Mouse (Mus musculus): ENCODE measurements around the gene Gm15056. TPM values are rescaled to one million over a fixed set of nuclear protein-coding genes. Genes with fewer than 3 reads are reported as not detected.

The Gm15056 gene
- polyA plus RNA-seq (2015; fragmentation: Nextera tagmentation; extraction: Ambion mirVana): not detected in 2 replicates

- H3K4me3 ChIP-seq (replicated peaks; ENCODE audit: low read depth, low read length): no peak within 1 kb of the TSS
- no peak for ATAC-seq (replicated peaks; ENCODE audit: low FRiP score, low read depth)
- 49% methylated on average over 2 of the region's 2 CpGs for WGBS
- no peak within 1 kb of the TSS for H3K9ac ChIP-seq (ENCODE audit: low read depth, low read length)
- no peaks in the 10 kb centered on the region for H3K9me3 ChIP-seq (replicated peaks; ENCODE audit: low read length)
- no peaks in the 10 kb centered on the region for H3K4me1 ChIP-seq (replicated peaks; ENCODE audit: insufficient read depth, low read length)
- H3K27ac ChIP-seq: no peak within 1 kb of the TSS
- no peak within 1 kb of the TSS for H3K4me2 ChIP-seq (ENCODE audit: low read length)
- DNase-seq (ENCODE audit: low spot score): no peak
- H3K27me3 ChIP-seq (ENCODE audit: insufficient read depth, low read length): no peaks in the 10 kb centered on the region
- no peaks in the 10 kb centered on the region for H3K36me3 ChIP-seq (ENCODE audit: insufficient read depth, low read length)
- TF ChIP-seq CTCF (IDR thresholded peaks at IDR 0.05; ENCODE audit: low read depth): no peak
These were observed at the start of gene Gm15056 for GRCm38 (mm10) chr8:20902527-20902926. Gm15056 (minus strand) TSS chr8:20902627.

DNA sequence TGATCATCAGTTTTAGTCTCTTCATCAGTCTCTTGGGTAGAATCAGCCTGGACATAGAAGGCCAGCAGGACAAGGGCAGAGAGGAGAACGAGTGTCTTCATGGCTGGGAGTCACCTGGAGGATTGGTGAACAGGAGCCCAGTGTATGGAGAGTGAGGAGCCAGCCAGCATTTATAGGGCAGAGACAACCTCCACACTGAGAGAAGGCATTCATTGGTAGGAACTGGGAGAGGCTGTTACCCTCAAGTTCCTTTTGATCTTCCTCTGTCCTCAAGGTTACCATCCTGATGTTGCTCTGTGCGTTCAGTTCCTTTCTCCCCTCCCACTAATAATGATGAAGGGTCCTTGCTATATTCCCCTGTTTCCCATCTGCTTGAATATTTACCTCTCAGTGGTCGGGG is 42.2 kb upstream of the Gm15056 start, which contains the start of gene AY761185:
TSS of gene AY761185 (minus strand) at position 101 of the 400 bp plus-strand sequence.
- H3K4me3 ChIP-seq (replicated peaks; ENCODE audit: low read depth, low read length): no peak within 1 kb of the TSS
- no peaks in the 10 kb centered on the region for H3K4me1 ChIP-seq (replicated peaks; ENCODE audit: insufficient read depth, low read length)
- no peak within 1 kb of the TSS for H3K27ac ChIP-seq
- no peaks in the 10 kb centered on the region for H3K27me3 ChIP-seq (ENCODE audit: insufficient read depth, low read length)
- H3K36me3 ChIP-seq (ENCODE audit: insufficient read depth, low read length): no peaks in the 10 kb centered on the region
- DNase-seq (ENCODE audit: low spot score) (no peak), ATAC-seq (replicated peaks; ENCODE audit: low FRiP score, low read depth) (no peak)
- no peak for TF ChIP-seq CTCF (IDR thresholded peaks at IDR 0.05; ENCODE audit: low read depth)
- H3K9ac ChIP-seq (ENCODE audit: low read depth, low read length): no peak within 1 kb of the TSS
- no peak within 1 kb of the TSS for H3K4me2 ChIP-seq (ENCODE audit: low read length)
- WGBS: 78% methylated on average over 3 of the region's 3 CpGs
- 0 out of 2 replicates have a peak, but pooled peaks cover 3% of the 10 kb centered on the region for H3K9me3 ChIP-seq (replicated peaks; ENCODE audit: low read length)

GRCm38 (mm10) chr8:20921971-20922370 is 19.5 kb upstream of the Gm15056 start, which contains the start of gene Gm6040:
Gm6040 (minus strand) TSS chr8:20922071.
- 72% methylated on average over 3 of the region's 3 CpGs for WGBS

GRCm38 (mm10) chr8:20912288-20912687 is 9.9 kb upstream of the Gm15056 start:
- H3K4me2 ChIP-seq (ENCODE audit: low read length): no peak overlapping the region
- H3K36me3 ChIP-seq (ENCODE audit: insufficient read depth, low read length): no peaks in the 10 kb centered on the region
- no peak overlapping the region for H3K27ac ChIP-seq
- ATAC-seq (replicated peaks; ENCODE audit: low FRiP score, low read depth) (no peak), DNase-seq (ENCODE audit: low spot score) (no peak)
- H3K4me1 ChIP-seq (replicated peaks; ENCODE audit: insufficient read depth, low read length): no peaks in the 10 kb centered on the region
- TF ChIP-seq CTCF (IDR thresholded peaks at IDR 0.05; ENCODE audit: low read depth): no peak
- WGBS: 82% methylated on average over 1 of the region's 1 CpGs
- no peaks in the 10 kb centered on the region for H3K27me3 ChIP-seq (ENCODE audit: insufficient read depth, low read length)
- no peak overlapping the region for H3K9ac ChIP-seq (ENCODE audit: low read depth, low read length)
- H3K4me3 ChIP-seq (replicated peaks; ENCODE audit: low read depth, low read length): no peak overlapping the region
- H3K9me3 ChIP-seq (replicated peaks; ENCODE audit: low read length): no peaks in the 10 kb centered on the region; the same call in none of the 2 replicates

More at GRCm38 (mm10) chr8:20921971-20922370, 19.5 kb upstream of the Gm15056 start, which contains the start of gene Gm6040:
- no peak within 1 kb of the TSS for H3K9ac ChIP-seq (ENCODE audit: low read depth, low read length)
- no peak within 1 kb of the TSS for H3K27ac ChIP-seq
- DNase-seq (ENCODE audit: low spot score) (no peak), ATAC-seq (replicated peaks; ENCODE audit: low FRiP score, low read depth) (no peak)
- H3K4me1 ChIP-seq (replicated peaks; ENCODE audit: insufficient read depth, low read length): no peaks in the 10 kb centered on the region
- H3K27me3 ChIP-seq (ENCODE audit: insufficient read depth, low read length): no peaks in the 10 kb centered on the region
- no peaks in the 10 kb centered on the region for H3K9me3 ChIP-seq (replicated peaks; ENCODE audit: low read length)
- no peak for TF ChIP-seq CTCF (IDR thresholded peaks at IDR 0.05; ENCODE audit: low read depth)
- no peaks in the 10 kb centered on the region for H3K36me3 ChIP-seq (ENCODE audit: insufficient read depth, low read length)
- H3K4me2 ChIP-seq (ENCODE audit: low read length): no peak within 1 kb of the TSS
- H3K4me3 ChIP-seq (replicated peaks; ENCODE audit: low read depth, low read length): no peak within 1 kb of the TSS

DNA sequence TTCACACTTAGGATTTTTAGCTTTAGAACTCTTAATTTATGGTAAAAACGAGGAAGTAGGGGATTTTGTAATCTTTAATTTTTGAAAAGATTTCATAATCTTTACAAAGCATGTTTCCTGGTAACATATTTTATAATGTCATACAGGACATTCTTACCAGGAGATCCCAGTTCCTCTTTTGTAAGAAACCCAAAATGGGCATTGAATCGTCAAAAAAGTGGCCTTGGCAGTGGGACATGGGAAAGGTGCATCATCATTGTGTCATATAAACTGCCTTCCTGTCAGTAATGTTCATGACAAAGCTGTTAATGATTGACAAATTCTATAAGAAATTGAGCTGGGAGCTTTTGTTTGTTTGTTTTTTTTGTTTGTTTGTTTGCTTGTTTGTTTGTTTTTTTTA is 5.8 kb upstream of the Gm15056 start:
- Histone ChIP-seq H3K4me2 (ENCODE audit: low read length) (no peak overlapping the region), H3K9me3 (replicated peaks; ENCODE audit: low read length) (no peaks in the 10 kb centered on the region; the same call in 1 of the 2 replicates), H3K27ac (no peak overlapping the region), H3K4me3 (replicated peaks; ENCODE audit: low read depth, low read length) (no peak overlapping the region), H3K27me3 (ENCODE audit: insufficient read depth, low read length) (no peaks in the 10 kb centered on the region), H3K9ac (ENCODE audit: low read depth, low read length) (no peak overlapping the region), H3K36me3 (ENCODE audit: insufficient read depth, low read length) (no peaks in the 10 kb centered on the region), H3K4me1 (replicated peaks; ENCODE audit: insufficient read depth, low read length) (no peaks in the 10 kb centered on the region)
- ATAC-seq (replicated peaks; ENCODE audit: low FRiP score, low read depth) (no peak), DNase-seq (ENCODE audit: low spot score) (no peak)
- 66% methylated on average over 2 of the region's 2 CpGs for WGBS
- no peak for TF ChIP-seq CTCF (IDR thresholded peaks at IDR 0.05; ENCODE audit: low read depth)

- no peak for ATAC-seq (replicated peaks; ENCODE audit: low FRiP score, low read depth)
- H3K36me3 ChIP-seq (ENCODE audit: insufficient read depth, low read length): no peaks in the 10 kb centered on the region
- WGBS: 88% methylated on average over 2 of the region's 2 CpGs
These were observed 4.7 kb upstream of the Gm15056 start for GRCm38 (mm10) chr8:20907119-20907518.

DNA sequence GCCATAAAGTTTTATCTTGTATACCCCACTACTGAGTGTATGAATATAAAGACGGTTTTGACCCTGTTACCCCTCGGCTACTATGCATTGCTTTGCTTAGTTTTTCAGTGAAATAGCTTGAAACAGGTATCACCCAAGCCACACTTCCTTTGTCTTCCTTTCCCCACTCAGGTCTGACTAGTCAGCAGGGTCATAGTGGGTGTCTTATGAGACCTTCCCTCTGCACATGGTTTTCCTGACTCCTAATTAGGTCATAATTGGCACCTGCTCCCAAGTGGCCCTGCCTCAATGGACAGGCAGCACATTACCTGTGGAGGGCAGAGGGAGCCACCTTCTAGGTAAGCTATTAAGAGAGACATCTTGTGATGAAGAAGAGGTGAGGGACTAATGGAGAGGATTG is 10.1 kb downstream of the Gm15056 start, which contains the start of gene Defb33:
TSS of gene Defb33 (plus strand) at position 301 of the 400 bp plus-strand sequence.
- Histone ChIP-seq H3K4me1 (replicated peaks; ENCODE audit: insufficient read depth, low read length) (no peaks in the 10 kb centered on the region), H3K4me2 (ENCODE audit: low read length) (no peak within 1 kb of the TSS), H3K9me3 (replicated peaks; ENCODE audit: low read length) (no peaks in the 10 kb centered on the region), H3K36me3 (ENCODE audit: insufficient read depth, low read length) (no peaks in the 10 kb centered on the region), H3K27me3 (ENCODE audit: insufficient read depth, low read length) (no peaks in the 10 kb centered on the region), H3K27ac (no peak within 1 kb of the TSS), H3K4me3 (replicated peaks; ENCODE audit: low read depth, low read length) (no peak within 1 kb of the TSS), H3K9ac (ENCODE audit: low read depth, low read length) (no peak within 1 kb of the TSS)
- 72% methylated on average over 2 of the region's 2 CpGs for WGBS
- TF ChIP-seq CTCF (IDR thresholded peaks at IDR 0.05; ENCODE audit: low read depth): no peak
- DNase-seq (ENCODE audit: low spot score): no peak
- no peak for ATAC-seq (replicated peaks; ENCODE audit: low FRiP score, low read depth)

More at GRCm38 (mm10) chr8:20907119-20907518, 4.7 kb upstream of the Gm15056 start:
- no peak overlapping the region for H3K9ac ChIP-seq (ENCODE audit: low read depth, low read length)
- H3K4me3 ChIP-seq (replicated peaks; ENCODE audit: low read depth, low read length): no peak overlapping the region
- H3K27me3 ChIP-seq (ENCODE audit: insufficient read depth, low read length): no peaks in the 10 kb centered on the region
- H3K9me3 ChIP-seq (replicated peaks; ENCODE audit: low read length): no peaks in the 10 kb centered on the region
- H3K4me2 ChIP-seq (ENCODE audit: low read length): no peak overlapping the region
- no peak overlapping the region for H3K27ac ChIP-seq
- no peaks in the 10 kb centered on the region for H3K4me1 ChIP-seq (replicated peaks; ENCODE audit: insufficient read depth, low read length)
- DNase-seq (ENCODE audit: low spot score): no peak
- TF ChIP-seq CTCF (IDR thresholded peaks at IDR 0.05; ENCODE audit: low read depth): no peak

All from kidney, postnatal 0 days (tissue).